16 mouse cellular contexts compared by ENCODE assay signal in genomic region chr4:109647281-109647680, GRCm38 (mm10).
DNase-seq lines count a peak whose midpoint lies in the region.
"Had no signal": no experiment of that assay in that cellular context is flagged by ENCODE, and none has a peak within 500 bp of the region (broad histone marks: within the 10 kb centered on the region; RNA-seq: fewer than 3 reads in every experiment).

No protein-coding gene starts in this region.

- DNase-seq in 3T3-L1 (ENCODE audit: low read depth, low spot score) = peak; percentile 82
- DNase-seq in NIH3T3 (ENCODE audit: low read depth) = peak; percentile 82
- DNase-seq in embryo, embryonic 11 days = no peak
- DNase-seq in thymus, postnatal 14 days = no peak
- DNase-seq: adrenal gland, adult 2 months; adrenal gland, adult 8-10 months; adrenal gland, postnatal 10 days; adrenal gland, postnatal 14 days; adrenal gland, postnatal 25 days; adrenal gland, postnatal 36 days; B cell, adult 2 months; cerebellum, adult 11 months; cerebellum, adult 11-12 months; cerebellum, adult 18-20 months; cerebellum, adult 2 months; cerebellum, adult 8-10 months had no signal

Comparison
In these comparisons a context has a peak if more than half of its experiments do, and no peak if none do; other contexts are left out.
1. DNase-seq: peak in 3T3-L1 (single experiment) and NIH3T3 (single experiment); none in embryo, embryonic 11 days (single experiment) and thymus, postnatal 14 days (single experiment).